Mouse (Mus musculus): ENCODE measurements around the gene Ceacam19.

- TF ChIP-seq CTCF (IDR thresholded peaks at IDR 0.05; ENCODE audit: low read depth) (no peak), EP300 (optimal IDR thresholded peaks at IDR 0.05) (no peak)
Observed at GRCm38 (mm10) chr7:19844521-19845171, 43.1 kb downstream of the Ceacam19 start.

Data from stomach, postnatal 0 days (tissue).